Mouse (Mus musculus): ENCODE results near the gene Nvl. TPM values are rescaled to one million over a fixed set of nuclear protein-coding genes. Genes with fewer than 3 reads are reported as not detected.

Nvl gene
- total and polyA plus RNA-seq, 3 experiments = 19.9 to 38.4 (median 27.1) TPM

DNA sequence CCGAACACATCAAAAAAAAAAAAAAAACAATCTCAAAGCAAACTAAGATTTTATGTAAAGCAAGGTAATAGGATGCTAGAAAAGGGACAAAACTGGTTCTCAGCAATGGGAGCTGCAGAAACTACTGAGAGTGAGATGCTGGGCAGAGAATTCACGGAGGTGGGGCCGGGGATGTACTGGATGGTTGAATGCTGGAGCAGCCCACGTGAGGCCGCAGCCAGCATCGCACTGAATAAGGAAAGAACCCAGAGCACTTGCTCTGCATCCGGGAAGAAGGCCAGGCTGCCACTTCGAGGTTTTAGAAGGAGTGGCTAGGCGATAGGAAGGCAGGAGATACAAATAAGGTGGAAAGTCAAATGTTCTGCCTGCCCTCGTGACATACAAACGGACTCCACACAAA lies 74.3 kb downstream of the Nvl start:
- Histone ChIP-seq H3K9me3 (replicated peaks; ENCODE audit: low read length) (no peaks in the 10 kb centered on the region), H3K36me3 (replicated peaks in 1 of 2; ENCODE audit: control insufficient read depth in 1 of 2, insufficient read depth in 1 of 2, low read length in 1 of 2) (no peaks in the 10 kb centered on the region), H3K4me2 (ENCODE audit: insufficient read depth, low read depth, poor library complexity, severe bottlenecking) (no peak overlapping the region), H3K4me3 (replicated peaks in 1 of 3; ENCODE audit: low read depth in 2 of 3, low read length in 2 of 3, poor library complexity in 1 of 3) (no peak overlapping the region), H3K27ac (ENCODE audit: insufficient read depth, low read depth) (no peak overlapping the region), H3K4me1 (ENCODE audit: control insufficient read depth in 1 of 2, insufficient read depth in 2 of 2) (no peaks in the 10 kb centered on the region), H3K79me2 (replicated peaks; ENCODE audit: control insufficient read depth, extremely low read depth, insufficient read depth, poor library complexity, severe bottlenecking) (no peaks in the 10 kb centered on the region), H3K9ac (ENCODE audit: insufficient read depth, low read depth) (no peak overlapping the region), H3K27me3 (replicated peaks) (peaks cover 2% of the 10 kb centered on the region)
- dilution Hi-C loops (cut with MboI; ENCODE audit: extremely low pct_ligation_motif_present, extremely low pct_unique_long_range_greater_than_20kb, low sequenced_read_pairs) = no loop called here
- in situ Hi-C loops (cut with MboI; ENCODE audit: low pct_ligation_motif_present, low pct_unique_long_range_greater_than_20kb, low sequenced_read_pairs) = no loop called here
- no peak for DNase-seq (ENCODE audit: extremely low read depth)
- TF ChIP-seq PAX5 (IDR thresholded peaks at IDR 0.05; ENCODE audit: low read length) (no peak), NELFE (IDR thresholded peaks at IDR 0.05; ENCODE audit: low read depth, low read length) (no peak), JUND (conservative IDR thresholded peaks at IDR 0.05; ENCODE audit: low read depth, low read length) (no peak), MXI1 (IDR thresholded peaks at IDR 0.05; ENCODE audit: low read depth, low read length) (no peak), MEF2A (IDR thresholded peaks at IDR 0.05; ENCODE audit: borderline replicate concordance, low read depth, low read length) (no peak), TCF12 (IDR thresholded peaks at IDR 0.05; ENCODE audit: low read depth, low read length) (no peak), MAZ (IDR thresholded peaks at IDR 0.05; ENCODE audit: low read depth, low read length) (no peak), ZNF384 (IDR thresholded peaks at IDR 0.05; ENCODE audit: low read depth, low read length) (no peak), MAFK (IDR thresholded peaks at IDR 0.05; ENCODE audit: insufficient replicate concordance, low read length) (no peak), GABPA (IDR thresholded peaks at IDR 0.05; ENCODE audit: insufficient replicate concordance, low read depth, low read length) (no peak), RCOR1 (conservative IDR thresholded peaks at IDR 0.05; ENCODE audit: low read depth, low read length) (no peak), BHLHE40 (IDR thresholded peaks at IDR 0.05; ENCODE audit: low read depth, low read length) (no peak), JUN (IDR thresholded peaks at IDR 0.05; ENCODE audit: insufficient read depth, low read depth, low read length) (no peak), UBTF (IDR thresholded peaks at IDR 0.05; ENCODE audit: low read depth, low read length) (no peak), E2F4 (IDR thresholded peaks at IDR 0.05; ENCODE audit: insufficient replicate concordance, low read depth, low read length) (no peak), ZKSCAN1 (IDR thresholded peaks at IDR 0.05; ENCODE audit: borderline replicate concordance, low read depth, low read length) (no peak), HCFC1 (IDR thresholded peaks at IDR 0.05; ENCODE audit: low read depth, low read length) (no peak), ZMIZ1 (IDR thresholded peaks at IDR 0.05; ENCODE audit: low read depth, low read length) (no peak), EP300 (IDR thresholded peaks at IDR 0.05; ENCODE audit: low read length) (no peak), ELF1 (IDR thresholded peaks at IDR 0.05; ENCODE audit: low read depth, low read length) (no peak)

DNA sequence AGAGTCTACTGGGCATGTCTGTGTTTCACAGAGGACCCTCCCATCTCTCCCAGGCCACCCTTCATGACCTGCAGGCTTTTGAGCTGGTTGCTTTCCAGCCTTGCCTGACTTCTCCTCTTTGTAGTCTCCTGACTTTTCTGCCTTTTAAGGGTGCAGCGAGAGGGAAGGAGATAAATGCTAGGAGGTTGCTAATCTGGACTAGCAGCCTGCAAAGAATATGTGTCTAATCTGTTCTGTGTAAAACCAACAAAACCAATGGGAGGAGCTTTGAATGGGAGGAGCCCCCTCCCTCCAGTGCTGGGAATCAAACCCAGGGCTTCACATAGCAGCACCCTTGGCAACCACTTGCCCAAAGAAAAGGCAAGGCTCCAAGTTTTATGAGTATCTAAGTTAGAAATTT lies 75.7 kb downstream of the Nvl start:
- Histone ChIP-seq H3K9ac (ENCODE audit: insufficient read depth, low read depth) (no peak overlapping the region), H3K4me2 (ENCODE audit: insufficient read depth, low read depth, poor library complexity, severe bottlenecking) (no peak overlapping the region), H3K36me3 (replicated peaks in 1 of 2; ENCODE audit: control insufficient read depth in 1 of 2, insufficient read depth in 1 of 2, low read length in 1 of 2) (no peaks in the 10 kb centered on the region), H3K4me3 (replicated peaks in 1 of 3; ENCODE audit: low read depth in 2 of 3, low read length in 2 of 3, poor library complexity in 1 of 3) (no peak overlapping the region), H3K27ac (ENCODE audit: insufficient read depth, low read depth) (no peak overlapping the region), H3K79me2 (replicated peaks; ENCODE audit: control insufficient read depth, extremely low read depth, insufficient read depth, poor library complexity, severe bottlenecking) (no peaks in the 10 kb centered on the region), H3K9me3 (replicated peaks; ENCODE audit: low read length) (no peaks in the 10 kb centered on the region), H3K27me3 (replicated peaks) (no peaks in the 10 kb centered on the region), H3K4me1 (ENCODE audit: control insufficient read depth in 1 of 2, insufficient read depth in 2 of 2) (no peaks in the 10 kb centered on the region)
- no peak for DNase-seq (ENCODE audit: extremely low read depth)
- TF ChIP-seq ZNF384 (IDR thresholded peaks at IDR 0.05; ENCODE audit: low read depth, low read length) (no peak), NELFE (IDR thresholded peaks at IDR 0.05; ENCODE audit: low read depth, low read length) (no peak), MAZ (IDR thresholded peaks at IDR 0.05; ENCODE audit: low read depth, low read length) (no peak), UBTF (IDR thresholded peaks at IDR 0.05; ENCODE audit: low read depth, low read length) (no peak), USF2 (conservative IDR thresholded peaks at IDR 0.05; ENCODE audit: low read depth, low read length) (no peak), NRF1 (IDR thresholded peaks at IDR 0.05; ENCODE audit: low read depth, low read length) (no peak), RAD21 (IDR thresholded peaks at IDR 0.05; ENCODE audit: low read depth, low read length) (no peak), EP300 (IDR thresholded peaks at IDR 0.05; ENCODE audit: low read length) (no peak)
- in situ Hi-C loops (cut with MboI; ENCODE audit: low pct_ligation_motif_present, low pct_unique_long_range_greater_than_20kb, low sequenced_read_pairs) (no loop called here), dilution Hi-C loops (cut with MboI; ENCODE audit: extremely low pct_ligation_motif_present, extremely low pct_unique_long_range_greater_than_20kb, low sequenced_read_pairs) (no loop called here)
